Mouse (Mus musculus) E14TG2a.4 (cell line): ENCODE measurements around the gene Ciz1.

Source experiments
- CTCF ChIP-seq: conservative IDR thresholded peaks from 2 replicates; pipeline ENCODE4 v1.5.1; 2014; ENCODE audit warnings: low read length
- NANOG ChIP-seq: IDR thresholded peaks from 2 replicates; pipeline ENCODE4 v1.6.1; 2014; ENCODE audit warnings: borderline replicate concordance, low read length, mixed read lengths
- POU5F1 ChIP-seq: IDR thresholded peaks from 2 replicates; pipeline ENCODE4 v1.6.1; 2014; ENCODE audit warnings: low read length, borderline replicate concordance

GRCm38 (mm10) chr2:32307247-32307798, 44.8 kb upstream of the Ciz1 start:
- TF ChIP-seq CTCF: no peak
- TF ChIP-seq NANOG: no peak
- TF ChIP-seq POU5F1: no peak
